Mouse (Mus musculus): ENCODE measurements around the gene Ovgp1.

The Ovgp1 gene

GRCm38 (mm10) chr3:105973411-105973810 is at the start of gene Ovgp1:
Gene Ovgp1, plus strand, starts transcription at chr3:105973711.
- DNase-seq (ENCODE audit: low read depth, low spot score): no peak
- H3K27me3 ChIP-seq (ENCODE audit: control insufficient read depth, insufficient read depth, low read length, poor library complexity, severe bottlenecking): no peaks in the 10 kb centered on the region
- H3K36me3 ChIP-seq (ENCODE audit: control insufficient read depth, insufficient read depth, low read length, poor library complexity, severe bottlenecking): no peaks in the 10 kb centered on the region; the same call in 1 of the 2 replicates

- H3K36me3 ChIP-seq (ENCODE audit: control insufficient read depth, insufficient read depth, low read length, poor library complexity, severe bottlenecking): no peaks in the 10 kb centered on the region
Measured at GRCm38 (mm10) chr3:105924616-105925015, 48.9 kb upstream of the Ovgp1 start.

GRCm38 (mm10) chr3:105927561-105928194 is 45.8 kb upstream of the Ovgp1 start:
- H3K27me3 ChIP-seq (ENCODE audit: control insufficient read depth, insufficient read depth, low read length, poor library complexity, severe bottlenecking): no peaks in the 10 kb centered on the region; the same call in 1 of the 2 replicates
- no peak for DNase-seq (ENCODE audit: low read depth, low spot score)
- no peaks in the 10 kb centered on the region for H3K36me3 ChIP-seq (ENCODE audit: control insufficient read depth, insufficient read depth, low read length, poor library complexity, severe bottlenecking)

More at GRCm38 (mm10) chr3:105924616-105925015, 48.9 kb upstream of the Ovgp1 start:
- no peaks in the 10 kb centered on the region for H3K27me3 ChIP-seq (ENCODE audit: control insufficient read depth, insufficient read depth, low read length, poor library complexity, severe bottlenecking)
- no peak for DNase-seq (ENCODE audit: low read depth, low spot score)

GRCm38 (mm10) chr3:105928195-105928569 is 45.3 kb upstream of the Ovgp1 start:
- no peaks in the 10 kb centered on the region for H3K36me3 ChIP-seq (ENCODE audit: control insufficient read depth, insufficient read depth, low read length, poor library complexity, severe bottlenecking)
- H3K27me3 ChIP-seq (ENCODE audit: control insufficient read depth, insufficient read depth, low read length, poor library complexity, severe bottlenecking): no peaks in the 10 kb centered on the region; the same call in 1 of the 2 replicates
- DNase-seq (ENCODE audit: low read depth, low spot score): peak; percentile 56

- no peaks in the 10 kb centered on the region; the same call in 1 of the 2 replicates for H3K27me3 ChIP-seq (ENCODE audit: control insufficient read depth, insufficient read depth, low read length, poor library complexity, severe bottlenecking)
- H3K36me3 ChIP-seq (ENCODE audit: control insufficient read depth, insufficient read depth, low read length, poor library complexity, severe bottlenecking): no peaks in the 10 kb centered on the region
- no peak for DNase-seq (ENCODE audit: low read depth, low spot score)
Measured at GRCm38 (mm10) chr3:105928781-105929180, 44.7 kb upstream of the Ovgp1 start.

GRCm38 (mm10) chr3:105929821-105930220 is 43.7 kb upstream of the Ovgp1 start:
- H3K27me3 ChIP-seq (ENCODE audit: control insufficient read depth, insufficient read depth, low read length, poor library complexity, severe bottlenecking): no peaks in the 10 kb centered on the region; the same call in 1 of the 2 replicates
- no peaks in the 10 kb centered on the region for H3K36me3 ChIP-seq (ENCODE audit: control insufficient read depth, insufficient read depth, low read length, poor library complexity, severe bottlenecking)
- peak; percentile 20 for DNase-seq (ENCODE audit: low read depth, low spot score)

- Histone ChIP-seq H3K27me3 (ENCODE audit: control insufficient read depth, insufficient read depth, low read length, poor library complexity, severe bottlenecking) (no peaks in the 10 kb centered on the region; the same call in 1 of the 2 replicates), H3K36me3 (ENCODE audit: control insufficient read depth, insufficient read depth, low read length, poor library complexity, severe bottlenecking) (no peaks in the 10 kb centered on the region)
- DNase-seq (ENCODE audit: low read depth, low spot score): peak; percentile 23
Measured at GRCm38 (mm10) chr3:105931095-105931494, 42.4 kb upstream of the Ovgp1 start.

- DNase-seq (ENCODE audit: low read depth, low spot score): peak; percentile 43
- no peaks in the 10 kb centered on the region for H3K36me3 ChIP-seq (ENCODE audit: control insufficient read depth, insufficient read depth, low read length, poor library complexity, severe bottlenecking)
- H3K27me3 ChIP-seq (ENCODE audit: control insufficient read depth, insufficient read depth, low read length, poor library complexity, severe bottlenecking): no peaks in the 10 kb centered on the region; the same call in 1 of the 2 replicates
Measured at GRCm38 (mm10) chr3:105932240-105933071, 41.1 kb upstream of the Ovgp1 start, which contains the start of gene I830077J02Rik. Gene I830077J02Rik, minus strand, starts transcription at chr3:105932664.

GRCm38 (mm10) chr3:105933926-105934325 is 39.6 kb upstream of the Ovgp1 start:
- no peak for DNase-seq (ENCODE audit: low read depth, low spot score)
- no peaks in the 10 kb centered on the region; the same call in 1 of the 2 replicates for H3K27me3 ChIP-seq (ENCODE audit: control insufficient read depth, insufficient read depth, low read length, poor library complexity, severe bottlenecking)

GRCm38 (mm10) chr3:105935033-105935432 is 38.5 kb upstream of the Ovgp1 start:
- no peak for DNase-seq (ENCODE audit: low read depth, low spot score)
- H3K27me3 ChIP-seq (ENCODE audit: control insufficient read depth, insufficient read depth, low read length, poor library complexity, severe bottlenecking): no peaks in the 10 kb centered on the region; the same call in 1 of the 2 replicates
- no peaks in the 10 kb centered on the region for H3K36me3 ChIP-seq (ENCODE audit: control insufficient read depth, insufficient read depth, low read length, poor library complexity, severe bottlenecking)

More at GRCm38 (mm10) chr3:105933926-105934325, 39.6 kb upstream of the Ovgp1 start:
- no peaks in the 10 kb centered on the region for H3K36me3 ChIP-seq (ENCODE audit: control insufficient read depth, insufficient read depth, low read length, poor library complexity, severe bottlenecking)

- Histone ChIP-seq H3K27me3 (ENCODE audit: control insufficient read depth, insufficient read depth, low read length, poor library complexity, severe bottlenecking) (no peaks in the 10 kb centered on the region; the same call in 1 of the 2 replicates), H3K36me3 (ENCODE audit: control insufficient read depth, insufficient read depth, low read length, poor library complexity, severe bottlenecking) (no peaks in the 10 kb centered on the region; the same call in 1 of the 2 replicates)
- no peak for DNase-seq (ENCODE audit: low read depth, low spot score)
Measured at GRCm38 (mm10) chr3:105936111-105936510, 37.4 kb upstream of the Ovgp1 start.

- H3K27me3 ChIP-seq (ENCODE audit: control insufficient read depth, insufficient read depth, low read length, poor library complexity, severe bottlenecking): no peaks in the 10 kb centered on the region
- no peak for DNase-seq (ENCODE audit: low read depth, low spot score)
Measured at GRCm38 (mm10) chr3:105951348-105951747, 22.2 kb upstream of the Ovgp1 start.

GRCm38 (mm10) chr3:105957235-105957634 is 16.3 kb upstream of the Ovgp1 start:
- H3K27me3 ChIP-seq (ENCODE audit: control insufficient read depth, insufficient read depth, low read length, poor library complexity, severe bottlenecking): no peaks in the 10 kb centered on the region
- peak; percentile 23 for DNase-seq (ENCODE audit: low read depth, low spot score)
- H3K36me3 ChIP-seq (ENCODE audit: control insufficient read depth, insufficient read depth, low read length, poor library complexity, severe bottlenecking): peaks cover 5% of the 10 kb centered on the region; the same call in 1 of the 2 replicates

More at GRCm38 (mm10) chr3:105951348-105951747, 22.2 kb upstream of the Ovgp1 start:
- peaks cover 16% of the 10 kb centered on the region; the same call in 1 of the 2 replicates for H3K36me3 ChIP-seq (ENCODE audit: control insufficient read depth, insufficient read depth, low read length, poor library complexity, severe bottlenecking)

- Histone ChIP-seq H3K36me3 (ENCODE audit: control insufficient read depth, insufficient read depth, low read length, poor library complexity, severe bottlenecking) (peaks cover 8% of the 10 kb centered on the region), H3K27me3 (ENCODE audit: control insufficient read depth, insufficient read depth, low read length, poor library complexity, severe bottlenecking) (no peaks in the 10 kb centered on the region)
- DNase-seq (ENCODE audit: low read depth, low spot score): no peak
Measured at GRCm38 (mm10) chr3:105958204-105958603, 15.3 kb upstream of the Ovgp1 start.

Data from splenic B cell, adult 2 months (primary cell).